Mouse (Mus musculus) hindbrain, postnatal 0 days (tissue): ENCODE data around the gene Tob1. TPM values are rescaled to one million over a fixed set of nuclear protein-coding genes. Genes with fewer than 3 reads are reported as not detected.

Experiments used
- ATAC-seq: fragments of 200-750 bp; cut with Nextera tagmentation; 2 replicates; pipeline ENCODE4 v1.8.0; 2017; ENCODE audit warnings: mild to moderate bottlenecking, moderate TSS enrichment, moderate library complexity
- DNase-seq: peaks from one replicate; pipeline ENCODE4 v3.0.0-alpha.2; 2015; ENCODE audit warnings: low spot score
- H3K27ac ChIP-seq: fragments of 300-500 bp; sonication (generic); 2 replicates; pipeline ENCODE4 v1.5.1; 2014; ENCODE audit warnings: mild to moderate bottlenecking
- H3K27me3 ChIP-seq: fragments of 300-500 bp; sonication (generic); 2 replicates; pipeline ENCODE4 v1.6.1; 2014; ENCODE audit warnings: low read length, mixed read lengths; ENCODE audit not compliant: insufficient read depth
- H3K36me3 ChIP-seq: fragments of 300-500 bp; sonication (generic); 2 replicates; pipeline ENCODE4 v1.6.1; 2014; ENCODE audit warnings: low read length, mixed read lengths; ENCODE audit not compliant: insufficient read depth
- H3K4me1 ChIP-seq: fragments of 300-500 bp; sonication (generic); 2 replicates; pipeline ENCODE4 v1.6.1; 2014; ENCODE audit warnings: antibody characterized with exemption, low read length, mixed read lengths; ENCODE audit not compliant: insufficient read depth
- H3K4me2 ChIP-seq: fragments of 300-500 bp; sonication (generic); 2 replicates; pipeline ENCODE4 v1.6.1; 2014; ENCODE audit warnings: low read depth, mild to moderate bottlenecking, low read length, moderate library complexity, mixed read lengths
- H3K4me3 ChIP-seq: fragments of 300-500 bp; sonication (generic); 2 replicates; pipeline ENCODE4 v1.5.1; 2014; ENCODE audit warnings: low read length
- H3K9ac ChIP-seq: fragments of 300-500 bp; sonication (generic); replicated peaks from 2 replicates; pipeline ENCODE4 v1.6.1; 2014; ENCODE audit warnings: mild to moderate bottlenecking, low read length, moderate library complexity, mixed read lengths
- H3K9me3 ChIP-seq: fragments of 300-500 bp; sonication (generic); 2 replicates; pipeline ENCODE4 v1.6.1; 2016; ENCODE audit warnings: low read length, mixed read lengths
- CTCF ChIP-seq: IDR thresholded peaks from 2 replicates; pipeline ENCODE4 v1.5.1; 2016; ENCODE audit warnings: antibody characterized with exemption, control low read depth, low read depth
- WGBS: fragments of 180-500 bp; shearing (Covaris S2); extraction: QIAGEN DNeasy Blood & Tissue Kit; methylation state at CpG from one replicate; pipeline ENCODE4 v1.1.7; 2014; 5-methylcytosine and 5-hydroxymethylcytosine counted together
- polyA plus RNA-seq: library from polyadenylated mRNA; unstranded; fragments of >200 nt; fragmentation: Nextera tagmentation; extraction: Ambion mirVana; gene quantifications from 2 replicates; pipeline ENCODE4 v1.2.1, GENCODE M21; 2015
- total RNA-seq: library from RNA; depleted of rRNA; stranded (reverse); fragments of >200 nt; gene quantifications from 2 replicates; pipeline ENCODE4 v1.2.3, GENCODE M21; 2014

The Tob1 gene
- total and polyA plus RNA-seq, 2 experiments from 2014 or later = 20.1 to 33.9 TPM

DNA sequence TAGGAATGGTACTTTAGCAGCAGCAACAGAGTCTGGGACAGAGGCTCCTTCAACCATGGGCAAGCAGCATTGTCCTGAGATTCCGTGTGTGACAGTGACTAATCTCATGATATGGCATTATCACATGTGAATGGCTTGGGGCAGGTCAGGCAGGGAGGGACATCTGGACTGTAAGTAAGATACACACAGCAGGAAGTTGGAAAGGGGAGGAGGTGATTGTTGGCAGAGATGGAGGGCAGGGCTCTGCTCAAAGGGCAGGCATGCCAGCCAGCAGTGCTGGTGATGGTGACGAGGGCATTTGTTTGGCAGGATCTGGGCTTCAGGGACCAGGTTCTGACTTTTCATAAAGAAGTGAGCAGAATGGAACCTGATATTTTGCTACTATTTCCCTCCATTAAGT is 18.1 kb upstream of the Tob1 start:
- ATAC-seq (peak; percentile 49; the same call in 1 of the 2 replicates), DNase-seq (peak; percentile 56)
- Histone ChIP-seq H3K9me3 (no peaks in the 10 kb centered on the region), H3K4me1 (no peaks in the 10 kb centered on the region), H3K9ac (no peak overlapping the region), H3K4me3 (no peak overlapping the region), H3K4me2 (no peak overlapping the region), H3K36me3 (no peaks in the 10 kb centered on the region), H3K27ac (no peak overlapping the region), H3K27me3 (no peaks in the 10 kb centered on the region)
- 36% methylated on average over 2 of the region's 2 CpGs for WGBS
- no peak for TF ChIP-seq CTCF

DNA sequence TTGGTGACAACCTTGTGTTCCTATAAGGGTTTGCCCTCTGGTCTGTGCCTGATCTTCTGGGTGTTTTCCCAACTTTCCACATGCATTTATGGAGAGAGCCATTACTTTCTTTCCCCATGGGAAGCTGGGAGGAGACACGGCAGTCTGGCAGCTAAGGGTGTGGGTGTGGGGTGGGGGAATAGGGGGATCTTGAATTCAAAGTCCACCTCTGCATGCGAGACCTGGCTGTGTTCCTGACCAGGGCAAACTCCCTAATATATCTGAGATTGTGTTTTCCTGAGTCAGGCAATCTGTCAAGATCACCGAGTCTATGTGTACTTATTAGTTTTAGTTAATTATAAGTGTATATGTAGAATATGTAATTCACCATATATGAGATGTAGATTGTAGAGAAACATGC is 14.9 kb upstream of the Tob1 start:
- no peak for ATAC-seq
- Histone ChIP-seq H3K27me3 (no peaks in the 10 kb centered on the region), H3K27ac (no peak overlapping the region), H3K4me1 (no peaks in the 10 kb centered on the region), H3K9me3 (no peaks in the 10 kb centered on the region), H3K36me3 (no peaks in the 10 kb centered on the region), H3K9ac (no peak overlapping the region), H3K4me3 (no peak overlapping the region), H3K4me2 (no peak overlapping the region)
- WGBS = 84% methylated on average over 3 of the region's 3 CpGs
- DNase-seq = no peak
- no peak for TF ChIP-seq CTCF

DNA sequence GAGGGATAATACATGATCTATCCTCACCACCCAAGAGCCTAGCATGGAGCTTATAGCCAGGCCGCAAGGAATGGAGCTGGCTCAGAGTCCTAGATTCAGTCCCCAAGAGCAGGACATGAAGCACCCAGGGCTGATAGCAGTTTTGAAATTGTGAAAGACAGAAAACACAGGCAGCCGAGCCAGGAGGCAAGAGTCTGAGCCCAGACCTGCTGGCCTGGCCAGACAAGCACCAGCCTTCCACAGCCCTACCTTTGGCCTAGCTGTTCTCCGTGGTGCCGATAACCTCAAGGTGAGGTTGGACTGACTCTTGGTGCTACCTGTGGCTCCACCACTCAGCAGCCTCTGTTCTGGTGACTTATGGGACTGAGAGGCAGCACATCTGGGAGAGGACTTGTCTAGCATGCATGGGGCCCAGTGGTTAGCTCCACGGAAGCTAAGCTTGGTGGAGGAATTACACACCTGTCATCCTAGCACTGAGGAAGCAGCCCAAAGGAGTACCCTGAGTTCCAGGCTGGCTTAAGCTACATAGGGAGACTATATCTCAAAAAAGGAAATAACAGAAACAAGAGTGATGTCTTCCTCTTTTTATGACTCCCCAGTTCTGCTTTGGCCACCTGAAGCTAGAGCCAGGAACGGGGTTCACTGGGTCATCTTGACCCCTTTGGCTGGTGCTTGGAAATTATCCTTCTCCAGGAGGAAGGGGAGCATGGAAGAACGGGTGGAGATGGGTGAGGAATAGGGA is 12.7 kb upstream of the Tob1 start:
- no peak for DNase-seq
- Histone ChIP-seq H3K27me3 (no peaks in the 10 kb centered on the region), H3K4me2 (no peak overlapping the region), H3K36me3 (no peaks in the 10 kb centered on the region), H3K9me3 (no peaks in the 10 kb centered on the region), H3K4me1 (no peaks in the 10 kb centered on the region), H3K27ac (no peak overlapping the region), H3K4me3 (no peak overlapping the region), H3K9ac (no peak overlapping the region)
- 92% methylated on average over 7 of the region's 7 CpGs for WGBS
- TF ChIP-seq CTCF = no peak
- no peak for ATAC-seq

DNA sequence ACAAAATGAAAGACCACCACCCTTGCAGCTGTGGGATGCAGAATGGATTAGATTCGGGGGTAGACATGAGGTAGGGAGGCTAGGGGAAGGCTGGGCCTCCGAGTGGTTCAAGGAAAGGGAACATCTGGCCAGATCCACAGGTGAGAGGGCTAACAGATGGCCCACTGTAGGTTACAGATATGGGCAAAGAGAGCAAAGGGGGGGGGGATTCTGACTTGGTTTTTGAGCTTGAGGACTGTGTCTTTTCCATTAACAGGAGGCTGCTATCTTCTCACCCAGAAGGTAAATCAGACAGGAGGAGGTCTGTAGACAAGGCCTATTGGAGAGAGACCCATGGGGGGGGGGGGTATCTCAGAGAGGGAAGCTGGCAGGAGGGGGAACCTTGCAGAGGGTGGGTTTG is 11.5 kb upstream of the Tob1 start:
- no peaks in the 10 kb centered on the region for H3K4me1 ChIP-seq
- TF ChIP-seq CTCF = no peak
- DNase-seq (no peak), ATAC-seq (no peak)
- no peaks in the 10 kb centered on the region for H3K27me3 ChIP-seq
- H3K4me3 ChIP-seq = no peak overlapping the region
- no peaks in the 10 kb centered on the region for H3K9me3 ChIP-seq
- H3K4me2 ChIP-seq = no peak overlapping the region
- WGBS = 60% methylated on average over 2 of the region's 2 CpGs
- no peaks in the 10 kb centered on the region for H3K36me3 ChIP-seq
- H3K9ac ChIP-seq = no peak overlapping the region
- H3K27ac ChIP-seq = no peak overlapping the region

DNA sequence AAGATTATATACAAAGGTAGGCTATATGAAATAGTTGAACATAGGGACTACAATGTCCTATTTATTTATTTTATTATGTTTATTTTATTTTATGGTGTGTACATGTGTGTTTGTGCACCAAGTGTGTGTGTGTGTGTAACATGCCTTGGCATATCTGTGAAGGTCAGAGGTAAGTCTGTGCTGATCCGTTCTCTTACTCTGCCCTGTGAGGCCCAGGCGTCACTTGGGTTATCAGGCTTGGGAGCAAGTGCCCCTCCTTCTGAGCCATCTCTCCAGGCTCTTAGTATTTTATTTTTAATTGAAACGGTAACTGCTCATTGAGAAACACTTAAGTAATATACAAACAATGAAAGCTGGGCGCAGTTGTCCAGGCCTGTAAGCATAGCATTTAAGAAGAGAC is 10.8 kb upstream of the Tob1 start:
- WGBS = 83% methylated on average over 4 of the region's 4 CpGs
- H3K4me1 ChIP-seq = no peaks in the 10 kb centered on the region
- DNase-seq = no peak
- no peak overlapping the region for H3K9ac ChIP-seq
- no peaks in the 10 kb centered on the region for H3K27me3 ChIP-seq
- no peaks in the 10 kb centered on the region for H3K9me3 ChIP-seq
- no peak overlapping the region for H3K4me2 ChIP-seq
- H3K27ac ChIP-seq = no peak overlapping the region
- H3K4me3 ChIP-seq = no peak overlapping the region
- ATAC-seq = no peak
- no peaks in the 10 kb centered on the region for H3K36me3 ChIP-seq
- TF ChIP-seq CTCF = no peak

DNA sequence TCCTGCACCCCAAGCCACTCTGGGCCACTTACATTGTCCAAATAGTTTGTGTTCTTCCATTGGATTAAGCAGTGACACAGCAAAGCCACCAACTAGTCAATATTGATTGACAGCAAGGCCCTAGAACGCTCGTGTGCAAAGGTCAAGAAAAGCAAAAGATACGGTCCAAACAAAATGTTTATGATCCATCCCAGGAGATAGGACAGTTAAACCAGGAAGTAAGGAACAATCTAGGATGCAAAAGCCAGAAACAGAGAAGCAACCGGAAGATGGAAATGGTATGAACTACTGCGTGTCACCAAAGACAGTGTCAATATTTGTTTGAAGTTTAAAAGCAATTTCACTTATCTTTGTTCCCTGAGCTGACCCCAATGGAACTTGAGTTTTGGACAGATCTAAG is 9.1 kb upstream of the Tob1 start:
- DNase-seq = no peak
- Histone ChIP-seq H3K9ac (no peak overlapping the region), H3K27ac (no peak overlapping the region), H3K9me3 (no peaks in the 10 kb centered on the region), H3K4me1 (no peaks in the 10 kb centered on the region), H3K4me2 (no peak overlapping the region), H3K27me3 (no peaks in the 10 kb centered on the region), H3K36me3 (no peaks in the 10 kb centered on the region), H3K4me3 (no peak overlapping the region)
- no peak for TF ChIP-seq CTCF
- WGBS = 86% methylated on average over 5 of the region's 5 CpGs
- ATAC-seq = no peak

DNA sequence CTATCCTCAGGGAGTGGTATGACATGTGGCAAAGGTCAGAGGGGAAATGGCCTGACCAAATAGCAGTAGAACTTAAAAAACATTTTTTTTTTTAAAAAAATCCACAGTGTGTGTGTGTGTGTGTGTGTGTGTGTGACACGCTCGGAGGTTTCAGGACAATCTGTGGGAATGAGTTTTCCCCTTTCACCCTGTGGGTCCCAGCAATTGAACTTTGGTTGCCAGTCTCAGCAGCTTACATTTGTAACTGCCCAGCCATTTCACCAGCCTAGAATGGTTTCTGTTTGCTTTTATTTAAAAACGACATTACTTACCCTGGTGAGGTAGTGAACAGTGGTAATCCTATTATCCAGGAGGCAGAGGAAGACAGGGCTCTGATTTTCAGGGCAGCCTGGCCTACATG is 8.2 kb upstream of the Tob1 start:
- Histone ChIP-seq H3K4me3 (no peak overlapping the region), H3K9me3 (no peaks in the 10 kb centered on the region), H3K36me3 (no peaks in the 10 kb centered on the region), H3K9ac (no peak overlapping the region), H3K4me2 (no peak overlapping the region), H3K27me3 (no peaks in the 10 kb centered on the region), H3K27ac (no peak overlapping the region), H3K4me1 (no peaks in the 10 kb centered on the region)
- ATAC-seq = no peak
- DNase-seq = no peak
- TF ChIP-seq CTCF = no peak
- WGBS = 78% methylated on average over 3 of the region's 3 CpGs
